ENCODE assay signal across 14 mouse cellular contexts in genomic region chr17:47484993-47485392, GRCm38 (mm10). TPM values are rescaled to one million over a fixed set of nuclear protein-coding genes. Genes with fewer than 3 reads are reported as not detected.
DNase-seq lines count a peak whose midpoint lies in the region; ATAC-seq and TF ChIP-seq lines count a peak whose summit lies in the region.
"Had no signal": no experiment of that assay in that cellular context is flagged by ENCODE, and none has a peak within 500 bp of the region (broad histone marks: within the 10 kb centered on the region; RNA-seq: fewer than 3 reads in every experiment).

No protein-coding gene starts in this region.

- H3K4me3 ChIP-seq in kidney, embryonic 14.5 days (ENCODE audit: low read length): no peak overlapping the region
- H3K4me3 ChIP-seq in bone marrow, adult 2 months (replicated peaks; ENCODE audit: control insufficient read depth, low read depth, low read length): no peak overlapping the region
- H3K4me3 ChIP-seq in embryonic facial prominence, embryonic 15.5 days (replicated peaks): no peak overlapping the region
- H3K4me3 ChIP-seq in liver, embryonic 15.5 days (replicated peaks): no peak overlapping the region
- H3K4me3 ChIP-seq: midbrain, embryonic 15.5 days had no signal

- H3K36me3 ChIP-seq in kidney, embryonic 14.5 days (ENCODE audit: control insufficient read depth, insufficient read depth, low read length): peaks cover 22% of the 10 kb centered on the region
- peaks cover 18% of the 10 kb centered on the region for H3K36me3 ChIP-seq in embryonic facial prominence, embryonic 15.5 days
- peaks cover 22% of the 10 kb centered on the region for H3K36me3 ChIP-seq in liver, embryonic 15.5 days (replicated peaks)

- DNase-seq in kidney, adult 18-20 months: no peak
- no peak for DNase-seq in ovary, adult 18-20 months (ENCODE audit: low spot score)
- no peak for DNase-seq in thymus, adult 18-20 months
- no peak for DNase-seq in left cerebral cortex, adult 18-20 months (ENCODE audit: low spot score in 2 of 2)
- DNase-seq: cerebellum, adult 11-12 months; gastrocnemius, postnatal 10 days had no signal

- peaks cover 12% of the 10 kb centered on the region for H3K4me1 ChIP-seq in kidney, embryonic 14.5 days (ENCODE audit: control insufficient read depth, insufficient read depth, low read length)
- H3K4me1 ChIP-seq in bone marrow, adult 2 months (ENCODE audit: control insufficient read depth, insufficient read depth, low read length): no peaks in the 10 kb centered on the region
- peaks cover 26% of the 10 kb centered on the region for H3K4me1 ChIP-seq in embryonic facial prominence, embryonic 15.5 days
- H3K4me1 ChIP-seq in liver, embryonic 15.5 days (replicated peaks): peaks cover 36% of the 10 kb centered on the region
- H3K4me1 ChIP-seq: midbrain, embryonic 15.5 days had no signal

- TF ChIP-seq CTCF in bone marrow, adult 2 months (IDR thresholded peaks at IDR 0.05; ENCODE audit: control insufficient read depth, insufficient read depth, low read length): no peak

- no peak overlapping the region for H3K9ac ChIP-seq in kidney, embryonic 14.5 days (ENCODE audit: low read depth, low read length)
- no peak overlapping the region for H3K9ac ChIP-seq in embryonic facial prominence, embryonic 15.5 days
- no peak overlapping the region for H3K9ac ChIP-seq in liver, embryonic 15.5 days
- H3K9ac ChIP-seq: midbrain, embryonic 15.5 days had no signal

- 5% methylated on average over 3 of the region's 3 CpGs for WGBS in kidney, embryonic 14.5 days
- 25% methylated on average over 3 of the region's 3 CpGs for WGBS in bone marrow, adult 2 months
- WGBS in embryonic facial prominence, embryonic 15.5 days: 4% methylated on average over 3 of the region's 3 CpGs
- 8% methylated on average over 3 of the region's 3 CpGs for WGBS in liver, embryonic 15.5 days (ENCODE audit: insufficient replicate concordance)

- no peaks in the 10 kb centered on the region for H3K9me3 ChIP-seq in kidney, embryonic 14.5 days (ENCODE audit: control insufficient read depth, low read length)
- no peaks in the 10 kb centered on the region for H3K9me3 ChIP-seq in embryonic facial prominence, embryonic 15.5 days (replicated peaks)
- no peaks in the 10 kb centered on the region for H3K9me3 ChIP-seq in liver, embryonic 15.5 days (replicated peaks)
- H3K9me3 ChIP-seq: midbrain, embryonic 15.5 days had no signal

- H3K4me2 ChIP-seq in kidney, embryonic 14.5 days (replicated peaks; ENCODE audit: low read depth, low read length): no peak overlapping the region
- H3K4me2 ChIP-seq in embryonic facial prominence, embryonic 15.5 days (replicated peaks): no peak overlapping the region
- H3K4me2 ChIP-seq in liver, embryonic 15.5 days: peak overlapping the region; percentile 19
- H3K4me2 ChIP-seq: midbrain, embryonic 15.5 days had no signal

- ATAC-seq in kidney, embryonic 14.5 days (ENCODE audit: low FRiP score, low TSS enrichment): no peak
- no peak for ATAC-seq in embryonic facial prominence, embryonic 15.5 days (ENCODE audit: insufficient number of reproducible peaks, low FRiP score, low TSS enrichment, low read depth)
- peak; percentile 32; the same call in 1 of the 2 replicates for ATAC-seq in liver, embryonic 15.5 days (ENCODE audit: insufficient read depth)

- no peak for TF ChIP-seq POLR2A in bone marrow, adult 2 months (IDR thresholded peaks at IDR 0.05; ENCODE audit: borderline replicate concordance, control insufficient read depth, low read depth, low read length)

- peak overlapping the region; percentile 80 for H3K27ac ChIP-seq in kidney, embryonic 14.5 days (ENCODE audit: low read depth, low read length)
- 0 out of 2 replicates have a peak overlapping the region, but pooled peaks have one; percentile 22 for H3K27ac ChIP-seq in bone marrow, adult 2 months (ENCODE audit: control insufficient read depth, insufficient read depth, low read depth, low read length, poor library complexity)
- H3K27ac ChIP-seq in embryonic facial prominence, embryonic 15.5 days (replicated peaks): peak overlapping the region; percentile 60; the same call in 1 of the 2 replicates
- H3K27ac ChIP-seq in liver, embryonic 15.5 days (replicated peaks): peak overlapping the region; percentile 80
- H3K27ac ChIP-seq: midbrain, embryonic 15.5 days had no signal

- no peaks in the 10 kb centered on the region for H3K27me3 ChIP-seq in kidney, embryonic 14.5 days (ENCODE audit: control insufficient read depth, insufficient read depth, low read length)
- H3K27me3 ChIP-seq in embryonic facial prominence, embryonic 15.5 days: no peaks in the 10 kb centered on the region
- H3K27me3 ChIP-seq in liver, embryonic 15.5 days: no peaks in the 10 kb centered on the region
- H3K27me3 ChIP-seq: midbrain, embryonic 15.5 days had no signal

RNA-seq across cellular contexts. Expression of gene Taf8, which starts 17.1 kb away (rescaled TPM):
- 24.9 and 28.9 TPM in 2 replicates for polyA plus RNA-seq in kidney, embryonic 14.5 days (2014; fragmentation: Nextera tagmentation; extraction: Ambion mirVana)
- polyA plus RNA-seq in bone marrow, adult 2 months (2011; ENCODE audit: insufficient read depth, insufficient read length, low replicate concordance, missing spikeins): 15.6 and 32.2 TPM in 2 replicates
- 30.0 and 32.4 TPM in 2 replicates for polyA plus RNA-seq in embryonic facial prominence, embryonic 15.5 days (2015; fragmentation: Nextera tagmentation; extraction: Ambion mirVana)
- polyA plus RNA-seq in liver, embryonic 15.5 days (2015; fragmentation: Nextera tagmentation; extraction: Ambion mirVana): 14.7 and 15.2 TPM in 2 replicates
- 10 to 100 TPM; 16.8 to 19.1 TPM for total RNA-seq in left cerebral cortex, adult 18-20 months (2021)

RNA-seq across cellular contexts. Expression of gene Ccnd3, which starts 19.9 kb away (rescaled TPM):
- polyA plus RNA-seq in kidney, embryonic 14.5 days (2014; fragmentation: Nextera tagmentation; extraction: Ambion mirVana): 257 and 276 TPM in 2 replicates
- 356 and 417 TPM in 2 replicates for polyA plus RNA-seq in bone marrow, adult 2 months (2011; ENCODE audit: insufficient read depth, insufficient read length, low replicate concordance, missing spikeins)
- 552 and 575 TPM in 2 replicates for polyA plus RNA-seq in embryonic facial prominence, embryonic 15.5 days (2015; fragmentation: Nextera tagmentation; extraction: Ambion mirVana)
- 422 and 473 TPM in 2 replicates for polyA plus RNA-seq in liver, embryonic 15.5 days (2015; fragmentation: Nextera tagmentation; extraction: Ambion mirVana)
- total RNA-seq in left cerebral cortex, adult 18-20 months (2021): 10 to 100 TPM; 33.6 to 40.7 TPM

RNA-seq across cellular contexts. Expression of gene 1700001C19Rik, which starts 47.8 kb away (rescaled TPM):
- polyA plus RNA-seq in kidney, embryonic 14.5 days (2014; fragmentation: Nextera tagmentation; extraction: Ambion mirVana): 0.39 TPM in 1 of 2 replicates, not detected in the other
- 1.4 and 1.5 TPM in 2 replicates for polyA plus RNA-seq in bone marrow, adult 2 months (2011; ENCODE audit: insufficient read depth, insufficient read length, low replicate concordance, missing spikeins)
- 0.31 and 0.37 TPM in 2 replicates for polyA plus RNA-seq in embryonic facial prominence, embryonic 15.5 days (2015; fragmentation: Nextera tagmentation; extraction: Ambion mirVana)
- 1.4 and 1.7 TPM in 2 replicates for polyA plus RNA-seq in liver, embryonic 15.5 days (2015; fragmentation: Nextera tagmentation; extraction: Ambion mirVana)
- total RNA-seq in left cerebral cortex, adult 18-20 months (2021): under 1 TPM in 1 of 2 experiments, not detected in 1; 0.21 TPM
- total RNA-seq: adrenal gland, adult 18-20 months; G1E; gastrocnemius, postnatal 10 days; left cerebral cortex, adult 8-10 months had no signal
- polyA plus RNA-seq: G1E had no signal

RNA-seq across cellular contexts. Expression of gene AI661453, which starts 48.6 kb away (rescaled TPM):
- 1.6 and 2.1 TPM in 2 replicates for polyA plus RNA-seq in kidney, embryonic 14.5 days (2014; fragmentation: Nextera tagmentation; extraction: Ambion mirVana)
- polyA plus RNA-seq in bone marrow, adult 2 months (2011; ENCODE audit: insufficient read depth, insufficient read length, low replicate concordance, missing spikeins): 0.30 and 0.68 TPM in 2 replicates
- 5.2 and 6.2 TPM in 2 replicates for polyA plus RNA-seq in embryonic facial prominence, embryonic 15.5 days (2015; fragmentation: Nextera tagmentation; extraction: Ambion mirVana)
- polyA plus RNA-seq in liver, embryonic 15.5 days (2015; fragmentation: Nextera tagmentation; extraction: Ambion mirVana): 0.51 and 0.62 TPM in 2 replicates
- under 1 TPM; 0.46 to 0.54 TPM for total RNA-seq in left cerebral cortex, adult 18-20 months (2021)

Comparison
In these comparisons a context has a peak if more than half of its experiments do, and no peak if none do; other contexts are left out.
1. H3K27ac ChIP-seq: peak in every context shown above with its lines; median percentile 80 in kidney, embryonic 14.5 days; 80 in liver, embryonic 15.5 days; 60 in embryonic facial prominence, embryonic 15.5 days; 22 in bone marrow, adult 2 months.